Mouse (Mus musculus): Measurements from ENCODE around the gene Tnp1.

Gene Tnp1

GRCm38 (mm10) chr1:73004890-73005289, 10.8 kb downstream of the Tnp1 start:
- DNase-seq, result no peak

GRCm38 (mm10) chr1:73002637-73003036, 13.1 kb downstream of the Tnp1 start:
- DNase-seq, result no peak

- no peak for DNase-seq
Observed at GRCm38 (mm10) chr1:73001961-73002360, 13.7 kb downstream of the Tnp1 start.

- no peak for DNase-seq
Observed at GRCm38 (mm10) chr1:72994751-72995528, 20.8 kb downstream of the Tnp1 start.

GRCm38 (mm10) chr1:72992944-72993464, 22.7 kb downstream of the Tnp1 start:
- DNase-seq, result no peak

- DNase-seq, result no peak
Observed at GRCm38 (mm10) chr1:72992209-72992608, 23.5 kb downstream of the Tnp1 start.

GRCm38 (mm10) chr1:72988904-72989303, 26.8 kb downstream of the Tnp1 start:
- no peak for DNase-seq

- DNase-seq, result no peak
Observed at GRCm38 (mm10) chr1:72986715-72987114, 29.0 kb downstream of the Tnp1 start.

- DNase-seq, result no peak
Observed at GRCm38 (mm10) chr1:72978956-72979355, 36.8 kb downstream of the Tnp1 start.

- no peak for DNase-seq
Observed at GRCm38 (mm10) chr1:72974226-72974625, 41.5 kb downstream of the Tnp1 start.

- no peak for DNase-seq
Observed at GRCm38 (mm10) chr1:72970461-72970860, 45.2 kb downstream of the Tnp1 start.

GRCm38 (mm10) chr1:72969113-72969812, 46.4 kb downstream of the Tnp1 start:
- no peak for DNase-seq

- no peak for DNase-seq
Observed at GRCm38 (mm10) chr1:72966423-72966822, 49.3 kb downstream of the Tnp1 start.
